Mouse (Mus musculus): ENCODE results near the gene Helz2. TPM values are rescaled to one million over a fixed set of nuclear protein-coding genes. Genes with fewer than 3 reads are reported as not detected.

The Helz2 gene
- polyA plus RNA-seq, 1 experiment: 29.3 TPM

GRCm38 (mm10) chr2:181276766-181277165, 34.9 kb upstream of the Helz2 start:
- H3K27ac ChIP-seq (ENCODE audit: control insufficient read depth, insufficient read depth, low read depth, low read length, poor library complexity): no peak overlapping the region
- TF ChIP-seq CTCF (IDR thresholded peaks at IDR 0.05; ENCODE audit: control insufficient read depth, insufficient read depth, low read length) (no peak), POLR2A (IDR thresholded peaks at IDR 0.05; ENCODE audit: borderline replicate concordance, control insufficient read depth, low read depth, low read length) (no peak)
- no peak overlapping the region for H3K4me3 ChIP-seq (replicated peaks; ENCODE audit: control insufficient read depth, low read depth, low read length)
- 60% methylated on average over 1 of the region's 1 CpGs for WGBS
- H3K4me1 ChIP-seq (ENCODE audit: control insufficient read depth, insufficient read depth, low read length): no peaks in the 10 kb centered on the region

DNA sequence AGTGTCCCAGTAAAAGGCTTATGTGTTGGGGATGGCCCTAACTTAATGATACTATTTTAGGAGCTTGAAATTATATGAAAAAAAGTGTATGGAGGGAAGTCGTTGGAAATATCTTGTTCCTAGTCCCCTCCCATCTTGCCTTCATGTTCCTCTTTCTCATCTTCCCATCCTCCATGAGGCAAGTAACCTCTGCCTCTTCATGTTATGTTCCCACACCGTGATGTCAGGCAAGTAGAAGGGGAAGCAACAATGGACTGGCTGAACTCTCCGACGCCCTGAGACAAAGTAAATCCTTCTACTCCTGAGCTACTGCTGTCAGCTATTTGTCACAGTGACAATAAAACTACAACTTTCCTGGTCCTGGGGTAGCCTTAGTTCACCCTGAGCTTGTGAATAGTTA, 32.8 kb upstream of the Helz2 start:
- TF ChIP-seq CTCF (IDR thresholded peaks at IDR 0.05; ENCODE audit: control insufficient read depth, insufficient read depth, low read length) (no peak), POLR2A (IDR thresholded peaks at IDR 0.05; ENCODE audit: borderline replicate concordance, control insufficient read depth, low read depth, low read length) (no peak)
- no peak overlapping the region for H3K27ac ChIP-seq (ENCODE audit: control insufficient read depth, insufficient read depth, low read depth, low read length, poor library complexity)
- no peaks in the 10 kb centered on the region for H3K4me1 ChIP-seq (ENCODE audit: control insufficient read depth, insufficient read depth, low read length)
- WGBS: 29% methylated on average over 4 of the region's 4 CpGs
- H3K4me3 ChIP-seq (replicated peaks; ENCODE audit: control insufficient read depth, low read depth, low read length): no peak overlapping the region

DNA sequence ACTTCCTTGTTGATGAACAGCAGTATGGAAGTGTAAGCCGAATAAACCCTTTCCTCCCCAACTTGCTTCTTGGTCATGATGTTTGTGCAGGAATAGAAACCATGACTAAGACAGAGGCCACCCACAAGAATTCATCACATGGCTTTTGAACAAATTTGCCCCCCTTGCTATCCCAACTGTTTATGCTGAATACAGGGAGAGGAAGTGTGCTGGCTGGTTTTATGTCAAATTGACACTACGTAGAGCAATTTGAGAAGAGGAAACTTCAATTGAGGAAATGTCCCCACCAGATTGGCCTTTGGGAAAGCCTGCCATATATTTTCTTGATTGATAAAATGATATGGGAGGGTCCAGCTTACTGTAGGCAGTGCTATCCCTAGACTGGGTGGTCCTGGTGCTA, 32.0 kb upstream of the Helz2 start:
- no peak for TF ChIP-seq POLR2A (IDR thresholded peaks at IDR 0.05; ENCODE audit: borderline replicate concordance, control insufficient read depth, low read depth, low read length)
- no peak for TF ChIP-seq CTCF (IDR thresholded peaks at IDR 0.05; ENCODE audit: control insufficient read depth, insufficient read depth, low read length)
- H3K27ac ChIP-seq (ENCODE audit: control insufficient read depth, insufficient read depth, low read depth, low read length, poor library complexity): no peak overlapping the region
- 62% methylated on average over 2 of the region's 2 CpGs for WGBS
- H3K4me1 ChIP-seq (ENCODE audit: control insufficient read depth, insufficient read depth, low read length): no peaks in the 10 kb centered on the region
- no peak overlapping the region for H3K4me3 ChIP-seq (replicated peaks; ENCODE audit: control insufficient read depth, low read depth, low read length)

GRCm38 (mm10) chr2:181272092-181272491, 30.3 kb upstream of the Helz2 start:
- TF ChIP-seq CTCF (IDR thresholded peaks at IDR 0.05; ENCODE audit: control insufficient read depth, insufficient read depth, low read length) (no peak), POLR2A (IDR thresholded peaks at IDR 0.05; ENCODE audit: borderline replicate concordance, control insufficient read depth, low read depth, low read length) (no peak)
- H3K27ac ChIP-seq (ENCODE audit: control insufficient read depth, insufficient read depth, low read depth, low read length, poor library complexity): no peak overlapping the region
- no peaks in the 10 kb centered on the region for H3K4me1 ChIP-seq (ENCODE audit: control insufficient read depth, insufficient read depth, low read length)
- 88% methylated on average over 2 of the region's 2 CpGs for WGBS
- no peak overlapping the region for H3K4me3 ChIP-seq (replicated peaks; ENCODE audit: control insufficient read depth, low read depth, low read length)

GRCm38 (mm10) chr2:181266839-181267238, 25.0 kb upstream of the Helz2 start:
- no peaks in the 10 kb centered on the region for H3K4me1 ChIP-seq (ENCODE audit: control insufficient read depth, insufficient read depth, low read length)
- no peak overlapping the region for H3K27ac ChIP-seq (ENCODE audit: control insufficient read depth, insufficient read depth, low read depth, low read length, poor library complexity)
- 94% methylated on average over 2 of the region's 2 CpGs for WGBS
- TF ChIP-seq CTCF (IDR thresholded peaks at IDR 0.05; ENCODE audit: control insufficient read depth, insufficient read depth, low read length): no peak
- TF ChIP-seq POLR2A (IDR thresholded peaks at IDR 0.05; ENCODE audit: borderline replicate concordance, control insufficient read depth, low read depth, low read length): no peak
- no peak overlapping the region for H3K4me3 ChIP-seq (replicated peaks; ENCODE audit: control insufficient read depth, low read depth, low read length)

GRCm38 (mm10) chr2:181253248-181253647, 11.4 kb upstream of the Helz2 start:
- Histone ChIP-seq H3K4me1 (ENCODE audit: control insufficient read depth, insufficient read depth, low read length) (no peaks in the 10 kb centered on the region), H3K27ac (ENCODE audit: control insufficient read depth, insufficient read depth, low read depth, low read length, poor library complexity) (no peak overlapping the region), H3K4me3 (replicated peaks; ENCODE audit: control insufficient read depth, low read depth, low read length) (no peak overlapping the region)
- TF ChIP-seq CTCF (IDR thresholded peaks at IDR 0.05; ENCODE audit: control insufficient read depth, insufficient read depth, low read length) (no peak), POLR2A (IDR thresholded peaks at IDR 0.05; ENCODE audit: borderline replicate concordance, control insufficient read depth, low read depth, low read length) (no peak)
- 81% methylated on average over 1 of the region's 1 CpGs for WGBS

DNA sequence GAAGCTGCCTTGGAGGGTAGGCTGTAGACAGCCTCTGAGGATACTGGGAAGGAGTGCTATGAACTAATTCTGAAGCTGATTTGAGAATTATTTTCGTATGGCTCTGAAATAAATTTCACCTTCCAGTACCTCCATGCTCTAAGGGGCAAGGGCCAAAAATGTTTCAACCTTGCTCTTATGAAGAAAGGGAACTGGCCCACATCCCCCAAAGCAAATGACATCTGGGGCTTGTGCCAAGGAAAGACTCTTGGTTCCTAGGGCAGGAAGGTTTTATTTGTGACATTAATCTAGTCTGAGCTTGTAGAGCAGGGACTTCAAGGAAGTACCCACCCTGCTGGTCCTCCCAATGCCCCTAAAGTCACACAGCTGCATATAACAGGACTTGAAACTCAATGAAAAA, 10.0 kb upstream of the Helz2 start:
- Histone ChIP-seq H3K4me1 (ENCODE audit: control insufficient read depth, insufficient read depth, low read length) (no peaks in the 10 kb centered on the region), H3K4me3 (replicated peaks; ENCODE audit: control insufficient read depth, low read depth, low read length) (no peak overlapping the region), H3K27ac (ENCODE audit: control insufficient read depth, insufficient read depth, low read depth, low read length, poor library complexity) (no peak overlapping the region)
- TF ChIP-seq CTCF (IDR thresholded peaks at IDR 0.05; ENCODE audit: control insufficient read depth, insufficient read depth, low read length) (no peak), POLR2A (IDR thresholded peaks at IDR 0.05; ENCODE audit: borderline replicate concordance, control insufficient read depth, low read depth, low read length) (no peak)
- WGBS: 71% methylated on average over 1 of the region's 1 CpGs

GRCm38 (mm10) chr2:181249217-181249616, 7.4 kb upstream of the Helz2 start:
- H3K4me3 ChIP-seq (replicated peaks; ENCODE audit: control insufficient read depth, low read depth, low read length): no peak overlapping the region
- TF ChIP-seq POLR2A (IDR thresholded peaks at IDR 0.05; ENCODE audit: borderline replicate concordance, control insufficient read depth, low read depth, low read length): no peak
- WGBS: 72% methylated on average over 10 of the region's 10 CpGs
- no peaks in the 10 kb centered on the region for H3K4me1 ChIP-seq (ENCODE audit: control insufficient read depth, insufficient read depth, low read length)
- H3K27ac ChIP-seq (ENCODE audit: control insufficient read depth, insufficient read depth, low read depth, low read length, poor library complexity): no peak overlapping the region

GRCm38 (mm10) chr2:181245031-181245430, 3.2 kb upstream of the Helz2 start:
- Histone ChIP-seq H3K27ac (ENCODE audit: control insufficient read depth, insufficient read depth, low read depth, low read length, poor library complexity) (no peak overlapping the region), H3K4me1 (ENCODE audit: control insufficient read depth, insufficient read depth, low read length) (peaks cover 6% of the 10 kb centered on the region; the same call in 1 of the 2 replicates), H3K4me3 (replicated peaks; ENCODE audit: control insufficient read depth, low read depth, low read length) (no peak overlapping the region)
- 76% methylated on average over 2 of the region's 2 CpGs for WGBS
- TF ChIP-seq CTCF (IDR thresholded peaks at IDR 0.05; ENCODE audit: control insufficient read depth, insufficient read depth, low read length) (no peak), POLR2A (IDR thresholded peaks at IDR 0.05; ENCODE audit: borderline replicate concordance, control insufficient read depth, low read depth, low read length) (no peak)

Data from bone marrow, adult 2 months (tissue).